Mouse (Mus musculus) heart, postnatal 0 days (tissue): ENCODE data around the gene Spin2g. TPM values are rescaled to one million over a fixed set of nuclear protein-coding genes. Genes with fewer than 3 reads are reported as not detected.
"Not testable (repeated sequence)": the region's sequence is repeated elsewhere in the genome, so short reads cannot be mapped to it uniquely, and the experiment has no call there.

Experiments used
- ATAC-seq: fragments of 200-750 bp; cut with Nextera tagmentation; 2 replicates; pipeline ENCODE4 v1.8.0; 2017; ENCODE audit warnings: low read depth, moderate number of reproducible peaks, moderate library complexity; ENCODE audit not compliant: insufficient read depth
- DNase-seq: peaks from one replicate; pipeline ENCODE4 v3.0.0-alpha.2; 2016; ENCODE audit warnings: low spot score
- H3K27ac ChIP-seq: fragments of 300-500 bp; sonication (generic); 2 replicates; pipeline ENCODE4 v1.5.1; 2014; ENCODE audit warnings: low read depth, mild to moderate bottlenecking
- H3K27me3 ChIP-seq: fragments of 300-500 bp; sonication (generic); 2 replicates; pipeline ENCODE4 v1.6.1; 2014; ENCODE audit warnings: low read length, mixed read lengths; ENCODE audit not compliant: control insufficient read depth, insufficient read depth
- H3K36me3 ChIP-seq: fragments of 300-500 bp; sonication (generic); replicated peaks from 2 replicates; pipeline ENCODE4 v1.6.1; 2014; ENCODE audit warnings: low read length, mixed read lengths; ENCODE audit not compliant: control insufficient read depth, insufficient read depth
- H3K4me1 ChIP-seq: fragments of 300-500 bp; sonication (generic); 2 replicates; pipeline ENCODE4 v1.6.1; 2014; ENCODE audit warnings: antibody characterized with exemption; ENCODE audit not compliant: control insufficient read depth, insufficient read depth
- H3K4me2 ChIP-seq: fragments of 300-500 bp; sonication (generic); 2 replicates; pipeline ENCODE4 v1.6.1; 2014; ENCODE audit warnings: low read depth, mild to moderate bottlenecking, low read length, moderate library complexity
- H3K4me3 ChIP-seq: fragments of 300-500 bp; sonication (generic); 2 replicates; pipeline ENCODE4 v1.5.1; 2014; ENCODE audit warnings: low read depth, low read length
- H3K9ac ChIP-seq: fragments of 300-500 bp; sonication (generic); replicated peaks from 2 replicates; pipeline ENCODE4 v1.6.1; 2014; ENCODE audit warnings: low read depth, low read length, mixed read lengths
- H3K9me3 ChIP-seq: fragments of 300-500 bp; sonication (generic); replicated peaks from 2 replicates; pipeline ENCODE4 v1.6.1; 2016; ENCODE audit warnings: low read length; ENCODE audit not compliant: control insufficient read depth
- WGBS: fragments of 180-500 bp; shearing (Covaris S2); extraction: QIAGEN DNeasy Blood & Tissue Kit; methylation state at CpG from one replicate; pipeline ENCODE4 v1.1.7; 2014; 5-methylcytosine and 5-hydroxymethylcytosine counted together
- polyA plus RNA-seq: library from polyadenylated mRNA; unstranded; fragments of >200 nt; fragmentation: Nextera tagmentation; extraction: Ambion mirVana; gene quantifications from 2 replicates; pipeline ENCODE4 v1.2.1, GENCODE M21; 2015
- total RNA-seq: library from RNA; depleted of rRNA; stranded (reverse); fragments of >200 nt; gene quantifications from 2 replicates; pipeline ENCODE4 v1.2.3, GENCODE M21; 2014; ENCODE audit warnings: low replicate concordance; rRNA removed

Gene Spin2g
- total RNA-seq: not detected in 2 replicates
- not detected in 2 replicates for polyA plus RNA-seq

DNA sequence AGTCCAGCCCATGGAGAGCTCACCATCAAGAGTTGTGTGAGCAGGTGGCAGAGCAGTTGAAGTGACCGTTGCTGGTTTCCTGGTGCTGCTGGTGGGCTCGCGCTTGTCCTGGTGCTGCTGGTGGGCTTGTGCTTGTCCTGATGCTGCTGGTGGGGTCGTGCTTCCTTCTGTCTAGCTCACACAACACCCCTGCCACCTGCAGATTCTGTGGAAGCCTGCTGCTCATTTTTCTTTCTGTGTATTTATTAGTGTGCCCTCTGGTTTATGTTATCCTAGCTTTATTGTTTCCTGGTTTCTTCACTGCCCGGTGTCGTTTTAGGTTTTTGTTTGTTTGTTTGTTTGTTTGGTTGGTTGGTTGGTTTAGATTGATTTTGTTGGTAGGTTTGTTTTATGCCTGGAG lies at the start of gene Spin2g:
Gene Spin2g (minus strand): TSS at position 101 of the 400 bp plus-strand sequence.
- not testable (repeated sequence) for DNase-seq, ATAC-seq, H3K4me1 ChIP-seq

More for the DNA sequence above, at the start of gene Spin2g:
- H3K27me3 ChIP-seq, H3K9me3 ChIP-seq, H3K36me3 ChIP-seq, H3K4me3 ChIP-seq, H3K9ac ChIP-seq, H3K27ac ChIP-seq, H3K4me2 ChIP-seq: not testable (repeated sequence)
- 71% methylated on average over 6 of the region's 6 CpGs for WGBS

Other genes starting within 250 kb of the Spin2g start
- not detected in 2 replicates for gene Btbd35f9, start 77.2 kb downstream of the Spin2g start, total RNA-seq
- gene Btbd35f9, start 77.2 kb downstream of the Spin2g start, polyA plus RNA-seq: not detected in 2 replicates
- gene Btbd35f8, start 211.8 kb upstream of the Spin2g start, total RNA-seq: not detected in 2 replicates
- gene Btbd35f8, start 211.8 kb upstream of the Spin2g start, polyA plus RNA-seq: not detected in 2 replicates